Mouse (Mus musculus): ENCODE measurements around the gene Ube3c. TPM values are rescaled to one million over a fixed set of nuclear protein-coding genes. Genes with fewer than 3 reads are reported as not detected.
"Not testable (repeated sequence)": the region's sequence is repeated elsewhere in the genome, so short reads cannot be mapped to it uniquely, and the experiment has no call there.

Gene Ube3c
- 10 to 100 TPM; 37.1 to 38.9 TPM for total RNA-seq (2021)
- polyA plus RNA-seq (2012; rRNA removed), result 14.9 and 27.4 TPM in 2 replicates
- long read RNA-seq, full-length matches to known transcripts, result 34 of 46 reads
- long read RNA-seq, partial matches to known transcripts, result 4 of 46 reads
- long read RNA-seq, other reads (novel, unspliced or antisense), result 8 of 46 reads

DNA sequence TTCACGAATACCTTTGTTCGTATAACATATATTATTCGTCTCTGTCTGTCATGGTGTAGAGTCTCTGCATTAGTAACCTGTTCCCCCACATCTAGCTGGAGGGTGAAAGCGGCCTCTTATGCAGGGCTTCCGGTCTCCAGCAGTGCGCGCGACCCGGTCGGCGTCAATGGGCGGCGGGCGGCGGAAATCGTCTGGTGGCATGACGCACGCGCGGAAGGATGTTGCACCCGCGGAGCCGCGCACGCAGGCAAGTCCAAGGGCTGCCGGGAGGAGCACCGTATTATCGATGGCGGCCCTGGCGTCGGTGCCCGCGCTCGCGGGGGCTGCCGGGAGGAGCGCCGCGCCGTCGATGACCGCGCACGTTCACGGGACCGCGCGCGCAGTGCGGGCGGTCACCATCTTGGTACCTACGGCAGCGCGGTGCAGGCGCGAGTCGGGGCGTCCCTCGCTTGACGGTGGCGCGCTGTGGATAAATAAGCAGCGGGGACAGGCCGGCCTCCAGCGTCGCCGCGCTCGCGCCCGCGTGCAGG, at the start of gene Ube3c:
TSS of gene Ube3c (plus strand) at position 395 of the 530 bp plus-strand sequence.
- intact Hi-C loops (cut with DNase I), result loop anchor here (2.0 kb wide), 1 partner anchor 134 kb away; the partner anchor contains the start of gene Nom1
- TF ChIP-seq CTCF (IDR thresholded peaks at IDR 0.05), result no peak
- TF ChIP-seq EP300 (IDR thresholded peaks at IDR 0.05; ENCODE audit: insufficient read depth, low read depth, low read length), result 0 out of 2 replicates have a peak, but pooled peaks have one; percentile 43
- TF ChIP-seq POLR2A (IDR thresholded peaks at IDR 0.05; ENCODE audit: insufficient read depth, low read depth, low read length), result peak; percentile 70
- Histone ChIP-seq H3K79me2 (replicated peaks; ENCODE audit: control insufficient read depth, insufficient read depth, low read length) (peaks cover 6% of the 10 kb centered on the region; the same call in 1 of the 2 replicates), H3K4me3 (peak within 1 kb of the TSS; percentile 76), H3K36me3 (ENCODE audit: control insufficient read depth, insufficient read depth, low read length) (peaks cover 10% of the 10 kb centered on the region), H3K27ac (peak within 1 kb of the TSS; percentile 67), H3K4me1 (ENCODE audit: control insufficient read depth, insufficient read depth, low read length) (peaks cover 8% of the 10 kb centered on the region), H3K9ac (ENCODE audit: low read depth, low read length) (peak within 1 kb of the TSS; percentile 84), H3K27me3 (ENCODE audit: control insufficient read depth, insufficient read depth, low read length) (no peaks in the 10 kb centered on the region)
- under 1% methylated on average over 72 of the region's 72 CpGs for WGBS
- DNase-seq, result peak; percentile 98 to 99

DNA sequence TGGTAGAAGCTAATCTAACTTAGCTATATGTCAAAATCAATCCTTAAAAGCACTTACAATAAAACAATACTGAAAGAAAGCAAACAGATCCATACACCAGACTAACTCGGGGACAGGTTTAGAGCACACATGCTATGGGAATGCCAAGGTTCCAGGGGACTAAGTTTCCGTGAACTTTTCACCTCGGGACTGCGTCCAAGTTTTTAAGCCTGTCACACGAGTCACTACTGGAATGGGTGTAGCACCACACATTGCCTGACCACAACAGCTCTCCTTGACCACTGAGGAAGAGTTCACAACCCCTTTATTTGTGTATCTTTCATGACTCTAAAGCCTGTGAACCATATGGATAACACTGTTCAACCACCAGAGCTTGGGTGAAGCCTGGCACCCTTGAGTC, 8.9 kb upstream of the Ube3c start:
- Histone ChIP-seq H3K27me3 (ENCODE audit: control insufficient read depth, insufficient read depth, low read length) (no peaks in the 10 kb centered on the region), H3K79me2 (replicated peaks; ENCODE audit: control insufficient read depth, insufficient read depth, low read length) (no peaks in the 10 kb centered on the region), H3K9ac (ENCODE audit: low read depth, low read length) (no peak overlapping the region), H3K36me3 (ENCODE audit: control insufficient read depth, insufficient read depth, low read length) (no peaks in the 10 kb centered on the region), H3K4me1 (ENCODE audit: control insufficient read depth, insufficient read depth, low read length) (no peaks in the 10 kb centered on the region), H3K4me3 (no peak overlapping the region), H3K27ac (no peak overlapping the region)
- TF ChIP-seq POLR2A (IDR thresholded peaks at IDR 0.05; ENCODE audit: insufficient read depth, low read depth, low read length) (no peak), EP300 (IDR thresholded peaks at IDR 0.05; ENCODE audit: insufficient read depth, low read depth, low read length) (no peak), CTCF (IDR thresholded peaks at IDR 0.05) (no peak)
- WGBS, result 62% methylated on average over 5 of the region's 5 CpGs
- intact Hi-C loops (cut with DNase I), result no loop called here
- DNase-seq, result no peak

DNA sequence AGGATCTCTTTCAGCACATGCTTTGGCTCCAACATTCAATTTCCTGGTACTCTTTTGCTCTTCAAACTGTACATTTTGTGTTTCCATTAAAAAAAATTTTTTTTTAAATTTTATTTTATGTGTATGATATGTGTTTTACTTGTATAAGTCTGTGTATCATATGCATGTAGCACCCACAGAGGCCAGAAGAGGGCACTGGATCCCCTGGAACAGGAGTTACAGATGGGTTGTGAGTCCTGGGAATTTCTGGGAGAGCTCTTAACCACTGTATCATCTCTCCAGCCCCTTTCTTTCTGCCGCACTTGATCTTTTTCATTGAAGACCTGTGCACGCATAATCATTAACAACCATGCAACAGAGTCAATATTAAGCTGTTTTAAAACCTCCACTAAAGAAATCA, 8.4 kb upstream of the Ube3c start:
- intact Hi-C loops (cut with DNase I), result no loop called here
- H3K79me2 ChIP-seq (replicated peaks; ENCODE audit: control insufficient read depth, insufficient read depth, low read length), result no peaks in the 10 kb centered on the region
- TF ChIP-seq CTCF (IDR thresholded peaks at IDR 0.05), result peak; percentile 33
- no peak for TF ChIP-seq EP300 (IDR thresholded peaks at IDR 0.05; ENCODE audit: insufficient read depth, low read depth, low read length)
- H3K4me3 ChIP-seq, result no peak overlapping the region
- H3K36me3 ChIP-seq (ENCODE audit: control insufficient read depth, insufficient read depth, low read length), result no peaks in the 10 kb centered on the region
- no peak for DNase-seq
- H3K9ac ChIP-seq (ENCODE audit: low read depth, low read length), result no peak overlapping the region
- WGBS, result 90% methylated on average over 2 of the region's 2 CpGs
- no peak overlapping the region for H3K27ac ChIP-seq
- no peaks in the 10 kb centered on the region for H3K4me1 ChIP-seq (ENCODE audit: control insufficient read depth, insufficient read depth, low read length)
- H3K27me3 ChIP-seq (ENCODE audit: control insufficient read depth, insufficient read depth, low read length), result no peaks in the 10 kb centered on the region

DNA sequence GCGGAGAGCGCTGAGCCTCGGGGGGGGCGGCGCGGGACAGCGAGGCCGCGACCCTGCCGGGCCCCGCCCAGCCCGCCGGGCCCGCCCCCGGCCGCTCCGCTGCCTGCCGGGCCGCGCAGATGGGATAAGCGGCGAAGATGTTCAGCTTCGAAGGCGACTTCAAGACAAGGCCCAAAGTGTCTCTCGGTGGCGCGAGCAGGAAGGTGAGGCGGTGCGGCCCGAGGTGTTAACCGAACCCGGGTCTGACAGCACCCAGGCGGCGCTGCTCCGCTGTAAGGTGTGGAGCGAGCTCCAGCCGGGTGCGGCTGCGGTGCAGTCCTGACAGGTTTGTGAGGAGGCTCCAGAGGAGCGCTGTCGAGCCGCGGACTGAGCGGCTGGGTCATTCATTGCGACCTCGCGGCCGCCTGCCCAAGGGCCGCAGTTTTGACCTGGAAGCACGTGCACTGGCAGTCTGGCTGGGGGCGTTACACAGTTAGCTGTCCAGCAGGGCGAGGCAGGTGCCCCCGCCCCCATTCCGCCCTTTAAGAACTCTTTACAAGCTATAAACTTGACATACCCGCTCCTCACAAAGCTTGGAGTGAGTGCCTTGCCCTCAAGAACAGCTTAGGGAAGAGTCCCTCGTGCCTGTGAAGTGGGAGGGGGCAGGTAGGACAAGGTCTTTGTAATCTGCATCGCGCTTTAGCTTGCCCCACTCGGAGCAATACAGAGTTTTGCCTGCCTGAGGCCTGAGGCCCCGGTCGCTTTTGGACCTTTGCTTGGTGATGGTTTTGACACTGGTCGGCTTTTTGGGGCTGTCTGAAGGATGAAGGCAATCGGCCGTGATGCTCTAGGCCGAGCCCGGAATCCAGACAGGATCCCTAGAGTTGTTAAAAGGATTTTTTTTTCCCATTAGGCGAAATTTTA, 587 bp downstream of the Ube3c start:
- Histone ChIP-seq H3K36me3 (ENCODE audit: control insufficient read depth, insufficient read depth, low read length) (peaks cover 10% of the 10 kb centered on the region), H3K27ac (peak overlapping the region; percentile 67), H3K4me3 (peak overlapping the region; percentile 76), H3K79me2 (replicated peaks; ENCODE audit: control insufficient read depth, insufficient read depth, low read length) (peaks cover 6% of the 10 kb centered on the region; the same call in 1 of the 2 replicates), H3K4me1 (ENCODE audit: control insufficient read depth, insufficient read depth, low read length) (peaks cover 8% of the 10 kb centered on the region), H3K27me3 (ENCODE audit: control insufficient read depth, insufficient read depth, low read length) (no peaks in the 10 kb centered on the region), H3K9ac (ENCODE audit: low read depth, low read length) (peak overlapping the region; percentile 84)
- intact Hi-C loops (cut with DNase I), result loop anchor here (2.0 to 5.0 kb wide), 3 partner anchors 135 to 182 kb away; partner anchors contain the start of genes Dnajb6, Gm5129 and Nom1
- 3% methylated on average over 63 of the region's 67 CpGs for WGBS
- no peak for TF ChIP-seq EP300 (IDR thresholded peaks at IDR 0.05; ENCODE audit: insufficient read depth, low read depth, low read length)
- TF ChIP-seq CTCF (IDR thresholded peaks at IDR 0.05), result peak; percentile 46
- DNase-seq, result no peak

DNA sequence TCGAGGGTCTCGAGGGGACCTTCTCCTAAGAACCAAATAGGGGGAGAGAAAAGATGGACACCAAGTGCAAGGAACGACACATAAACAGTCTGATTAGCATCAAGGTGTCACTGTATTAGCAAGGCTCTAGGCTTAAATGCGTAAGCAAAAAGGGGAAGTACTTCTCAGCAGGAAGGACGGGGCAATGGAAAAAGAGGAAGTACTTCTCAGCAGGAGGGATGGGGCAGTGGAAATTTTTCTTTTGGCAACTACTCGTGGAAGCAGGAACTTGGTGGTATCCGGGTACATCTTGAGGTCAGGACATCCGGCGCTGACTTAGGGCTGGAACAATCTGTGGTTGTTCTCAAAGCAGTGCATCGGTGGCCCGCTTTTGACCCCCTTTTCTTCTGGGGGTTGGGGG, 5.2 kb downstream of the Ube3c start:
- not testable (repeated sequence) for DNase-seq; H3K4me1 ChIP-seq (ENCODE audit: control insufficient read depth, insufficient read depth, low read length); H3K27ac ChIP-seq; H3K27me3 ChIP-seq (ENCODE audit: control insufficient read depth, insufficient read depth, low read length); H3K9ac ChIP-seq (ENCODE audit: low read depth, low read length); H3K4me3 ChIP-seq; H3K79me2 ChIP-seq (replicated peaks; ENCODE audit: control insufficient read depth, insufficient read depth, low read length)
- WGBS, result 81% methylated on average over 11 of the region's 11 CpGs
- intact Hi-C loops (cut with DNase I), result loop anchor here (5.0 kb wide), 2 partner anchors 163 to 187 kb away; partner anchors contain the start of genes Dnajb6 and Gm5129
- H3K36me3 ChIP-seq (ENCODE audit: control insufficient read depth, insufficient read depth, low read length), result peaks cover 10% of the 10 kb centered on the region

DNA sequence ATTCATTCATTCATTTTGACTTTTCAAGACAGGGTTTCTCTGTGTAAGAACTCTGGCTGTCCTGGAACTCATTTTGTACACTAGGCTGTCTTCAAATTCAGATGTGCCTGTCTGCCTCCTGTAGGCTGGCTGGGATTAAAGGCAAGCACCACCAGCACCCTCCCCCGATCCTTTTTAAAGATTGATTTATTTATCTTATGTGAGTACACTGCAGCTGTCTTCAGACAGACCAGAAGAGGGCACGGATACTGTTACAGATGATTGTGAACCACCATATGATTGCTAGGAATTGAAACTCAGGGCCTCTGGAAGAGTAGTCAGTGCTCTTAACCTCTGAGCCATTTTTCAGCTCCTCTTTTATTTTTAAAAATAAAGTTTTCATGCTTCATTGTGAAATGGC, 6.0 kb downstream of the Ube3c start:
- no peak for DNase-seq
- WGBS, result 63% methylated on average over 2 of the region's 2 CpGs
- Histone ChIP-seq H3K27me3 (ENCODE audit: control insufficient read depth, insufficient read depth, low read length) (no peaks in the 10 kb centered on the region), H3K79me2 (replicated peaks; ENCODE audit: control insufficient read depth, insufficient read depth, low read length) (peaks cover 7% of the 10 kb centered on the region; the same call in 1 of the 2 replicates), H3K27ac (no peak overlapping the region), H3K4me3 (no peak overlapping the region), H3K9ac (ENCODE audit: low read depth, low read length) (no peak overlapping the region), H3K36me3 (ENCODE audit: control insufficient read depth, insufficient read depth, low read length) (peaks cover 10% of the 10 kb centered on the region), H3K4me1 (ENCODE audit: control insufficient read depth, insufficient read depth, low read length) (peaks cover 6% of the 10 kb centered on the region)
- intact Hi-C loops (cut with DNase I), result no loop called here
- no peak for TF ChIP-seq POLR2A (IDR thresholded peaks at IDR 0.05; ENCODE audit: insufficient read depth, low read depth, low read length)
- TF ChIP-seq CTCF (IDR thresholded peaks at IDR 0.05), result no peak
- no peak for TF ChIP-seq EP300 (IDR thresholded peaks at IDR 0.05; ENCODE audit: insufficient read depth, low read depth, low read length)
